Mouse (Mus musculus): ENCODE measurements around the gene Gm10073.
"Not testable (repeated sequence)": the region's sequence is repeated elsewhere in the genome, so short reads cannot be mapped to it uniquely, and the experiment has no call there.

Gm10073 gene

DNA sequence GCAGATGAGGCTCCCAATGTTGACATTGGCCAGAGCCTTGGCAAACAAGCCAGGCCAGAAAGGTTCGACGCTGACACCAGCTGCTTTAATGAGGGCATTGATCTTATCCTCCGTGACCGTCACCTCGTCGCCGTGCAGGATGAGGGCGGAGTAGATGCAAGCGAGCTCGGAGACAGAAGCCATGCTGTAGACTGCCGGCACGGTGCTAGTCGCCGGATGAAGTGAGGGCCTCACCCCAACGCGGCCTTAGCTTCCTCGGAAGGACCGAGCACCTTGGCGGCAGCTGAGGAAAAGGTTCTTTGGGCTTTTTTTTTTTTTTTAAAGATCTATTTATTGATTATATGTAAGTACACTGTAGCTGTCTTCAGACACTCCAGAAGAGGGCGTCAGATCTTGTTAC lies at the start of gene Gm10073:
Gene Gm10073 (minus strand): TSS at position 294 of the 400 bp plus-strand sequence.
- not testable (repeated sequence) for DNase-seq

DNA sequence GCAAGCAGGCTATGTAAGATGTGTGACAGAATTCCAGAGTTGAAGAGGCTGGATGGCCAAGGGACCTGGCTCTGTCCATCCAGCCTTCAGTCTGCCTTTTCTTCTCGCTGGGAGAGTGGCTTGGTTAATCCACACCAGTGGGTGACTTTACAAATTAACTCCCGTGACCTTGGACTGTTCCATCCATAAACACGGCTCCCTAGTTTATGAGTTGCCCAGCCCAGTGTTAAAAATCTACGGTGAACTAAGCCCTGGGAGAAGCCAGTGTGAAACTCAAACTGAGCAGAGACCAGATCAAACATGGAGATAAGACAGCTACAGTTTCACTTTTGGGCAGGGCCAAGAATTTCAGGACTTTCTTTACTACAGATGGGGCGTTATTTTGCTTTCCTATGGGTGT lies 49.8 kb upstream of the Gm10073 start:
- DNase-seq = no peak

DNA sequence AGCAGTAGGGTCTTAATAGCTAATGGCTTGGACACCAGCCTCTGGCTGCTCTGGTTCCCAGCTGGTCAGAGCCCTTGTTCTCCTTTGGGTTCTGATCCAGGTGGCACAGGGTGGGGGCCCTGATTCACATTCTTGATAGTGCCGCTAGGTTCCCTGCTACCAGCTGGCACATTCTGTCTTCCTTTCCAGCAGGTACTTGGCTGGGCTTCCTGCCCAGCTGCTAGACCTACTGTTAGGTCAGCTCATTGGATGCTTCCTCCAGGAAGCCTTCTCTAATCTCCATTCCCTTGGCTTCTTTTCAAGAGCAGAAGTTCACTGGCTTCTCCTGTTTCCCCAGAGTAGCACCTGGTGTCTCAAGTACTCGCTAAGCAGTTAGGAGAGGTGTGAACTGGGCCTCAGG lies 47.2 kb upstream of the Gm10073 start:
- no peak for DNase-seq

DNA sequence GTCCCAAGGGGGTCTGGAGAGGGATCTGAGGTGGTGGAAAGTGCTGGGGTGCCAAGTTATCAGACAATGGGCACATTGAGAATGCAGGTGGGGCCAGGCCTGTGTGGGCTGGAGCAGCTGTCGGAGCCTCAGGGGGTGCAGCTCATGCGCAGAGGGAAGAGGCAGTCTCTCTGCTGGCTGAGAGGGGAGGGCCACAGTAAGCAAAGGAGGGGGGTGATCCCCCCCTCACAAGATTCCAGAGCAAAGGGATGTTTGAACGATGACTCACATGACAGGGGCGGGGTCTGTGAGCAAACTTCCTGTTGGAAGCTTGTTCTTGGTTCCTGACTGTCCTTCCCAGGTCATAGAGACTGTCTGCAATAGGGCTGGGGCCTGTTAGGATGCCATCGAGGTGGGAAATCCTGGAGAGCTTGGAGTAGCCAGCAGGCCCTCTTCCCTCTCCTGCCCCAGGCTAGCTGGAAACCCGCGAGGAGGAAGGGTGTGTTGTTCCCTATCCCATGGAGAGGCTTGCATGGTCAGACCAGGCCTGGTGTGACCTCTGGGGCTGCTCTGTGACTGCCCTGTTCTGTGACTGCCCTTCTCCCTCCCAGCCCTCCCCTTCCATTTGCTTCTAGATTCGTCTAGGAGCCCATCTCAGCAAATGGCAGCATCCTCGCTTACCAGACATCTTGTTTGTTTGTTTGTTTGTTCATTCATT lies 46.4 kb upstream of the Gm10073 start:
- DNase-seq = no peak

DNA sequence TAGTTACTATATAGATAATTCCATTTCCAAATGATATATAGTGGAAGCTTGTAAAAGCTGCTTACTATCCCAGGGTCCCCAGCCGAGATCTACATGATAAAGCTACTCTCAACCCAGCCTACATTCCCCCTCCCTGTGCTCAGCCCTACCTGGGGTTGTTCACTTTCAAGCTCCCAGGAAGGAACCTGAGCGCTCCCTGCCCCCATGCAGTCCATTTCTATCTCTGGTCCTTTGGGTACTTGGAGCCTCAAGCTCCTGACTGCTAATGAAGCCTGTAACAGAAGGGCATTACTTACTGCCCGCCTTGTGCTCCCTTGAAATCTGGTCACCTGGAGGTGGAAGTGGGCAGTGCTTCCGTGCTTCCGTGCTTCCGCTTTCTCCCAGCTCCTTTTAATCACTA lies 45.1 kb upstream of the Gm10073 start:
- DNase-seq = no peak

DNA sequence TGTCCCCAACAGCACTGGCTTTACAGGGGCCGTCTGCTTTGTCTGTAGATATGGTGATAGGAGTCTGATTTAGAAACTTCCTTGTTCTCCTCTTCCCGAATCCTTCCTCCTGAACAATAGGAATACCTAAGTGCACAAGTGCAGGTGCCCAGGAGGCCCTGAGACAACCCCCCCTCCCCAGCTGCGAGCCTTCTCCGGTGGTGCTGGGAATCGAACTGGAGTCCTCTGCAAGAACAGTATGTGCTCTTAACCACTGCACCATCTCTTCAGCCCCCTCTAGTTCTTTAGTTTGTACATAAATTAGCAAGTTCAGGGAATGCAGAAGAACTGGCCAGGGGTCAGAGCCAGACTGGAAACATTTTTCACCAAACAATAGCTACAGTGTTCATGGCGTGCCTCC lies 44.6 kb upstream of the Gm10073 start:
- DNase-seq = no peak

DNA sequence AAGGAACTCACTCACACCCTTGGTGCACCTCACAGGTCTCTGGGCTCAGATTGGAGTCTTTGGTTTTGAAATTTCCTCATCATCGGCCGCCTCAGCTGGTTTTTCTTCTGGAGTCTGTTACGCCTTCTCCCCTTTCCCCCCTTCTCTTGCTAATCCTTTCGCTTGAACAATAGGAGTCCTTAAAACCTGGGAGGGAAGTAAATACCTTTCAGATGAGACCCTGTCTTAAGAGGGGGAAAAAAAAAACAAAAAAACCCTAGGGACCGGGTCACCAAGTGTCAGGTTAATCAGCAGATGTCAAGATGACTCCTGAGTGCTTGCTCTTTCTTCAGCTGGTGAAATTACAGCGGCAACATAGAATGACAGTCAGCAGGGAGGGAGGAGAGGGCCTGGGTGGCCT lies 43.9 kb upstream of the Gm10073 start:
- no peak for DNase-seq

DNA sequence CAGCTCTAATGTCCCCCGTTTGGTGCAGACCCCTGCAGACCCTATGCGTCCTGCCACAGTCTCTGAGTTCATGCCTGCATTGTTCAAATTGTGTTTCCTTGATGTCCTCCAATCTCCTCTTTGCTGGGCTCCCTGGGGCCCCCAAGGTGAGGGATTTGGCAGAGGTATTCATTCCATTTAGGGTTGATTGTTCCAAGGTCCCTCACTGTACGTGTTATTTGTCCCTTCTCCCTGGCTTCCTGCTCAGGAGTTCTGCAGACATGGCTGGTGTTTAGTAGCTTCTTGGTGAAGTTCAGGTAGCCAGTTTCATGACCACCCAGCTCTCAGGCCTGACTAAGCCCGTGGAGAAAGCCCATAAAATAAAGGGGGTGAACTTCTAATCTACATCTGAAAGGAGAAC lies 43.4 kb upstream of the Gm10073 start:
- no peak for DNase-seq

DNA sequence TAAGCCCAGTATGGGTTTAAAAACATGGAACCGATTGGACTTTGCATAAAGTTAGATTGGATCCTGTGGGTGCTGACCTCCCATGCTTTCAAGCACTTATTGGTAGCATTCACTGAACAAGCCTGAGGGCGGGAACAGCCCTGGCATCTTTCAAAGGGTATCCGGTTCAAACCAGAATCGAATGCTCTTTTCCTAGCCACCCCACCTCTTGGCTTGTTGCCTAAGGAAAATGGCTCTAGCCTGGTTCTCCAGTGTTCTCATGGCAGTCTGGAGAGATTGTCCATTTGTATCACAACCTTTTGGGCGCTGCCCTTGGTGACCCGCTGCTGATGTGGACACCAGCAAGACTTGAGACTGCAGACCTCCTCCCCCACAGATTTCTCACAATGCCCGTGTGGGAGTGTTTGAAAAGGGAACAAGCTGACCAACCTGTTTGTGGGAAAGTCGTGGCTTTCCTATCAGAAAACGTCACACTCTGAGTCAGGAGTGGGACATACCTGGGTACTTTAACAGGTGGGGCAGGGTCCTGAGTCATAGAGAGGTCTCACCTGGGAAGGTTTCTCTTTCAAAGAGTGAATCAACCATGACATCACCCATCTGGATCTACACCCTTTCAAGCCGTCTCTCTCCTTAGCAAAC lies 42.5 kb upstream of the Gm10073 start:
- no peak for DNase-seq

DNA sequence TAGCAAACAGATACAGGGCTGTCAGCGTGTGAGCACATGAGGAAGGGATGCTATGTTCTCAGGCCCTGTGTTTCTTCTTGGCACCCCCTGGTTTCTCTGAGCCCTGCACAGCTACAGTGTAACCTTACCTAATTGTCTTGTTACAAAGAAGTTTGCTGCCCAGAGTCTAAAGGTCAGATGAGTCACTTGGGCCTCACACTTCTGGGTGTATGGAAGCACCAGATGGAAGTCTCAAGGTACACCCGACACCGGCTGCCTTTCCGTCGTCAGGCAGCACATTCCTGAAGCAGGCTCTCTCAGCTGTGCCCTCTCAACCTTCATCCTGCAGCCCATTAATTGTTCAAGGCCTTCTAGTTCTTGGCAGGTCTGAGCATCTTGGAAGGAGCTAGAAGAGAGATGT lies 41.4 kb upstream of the Gm10073 start:
- DNase-seq = no peak

DNA sequence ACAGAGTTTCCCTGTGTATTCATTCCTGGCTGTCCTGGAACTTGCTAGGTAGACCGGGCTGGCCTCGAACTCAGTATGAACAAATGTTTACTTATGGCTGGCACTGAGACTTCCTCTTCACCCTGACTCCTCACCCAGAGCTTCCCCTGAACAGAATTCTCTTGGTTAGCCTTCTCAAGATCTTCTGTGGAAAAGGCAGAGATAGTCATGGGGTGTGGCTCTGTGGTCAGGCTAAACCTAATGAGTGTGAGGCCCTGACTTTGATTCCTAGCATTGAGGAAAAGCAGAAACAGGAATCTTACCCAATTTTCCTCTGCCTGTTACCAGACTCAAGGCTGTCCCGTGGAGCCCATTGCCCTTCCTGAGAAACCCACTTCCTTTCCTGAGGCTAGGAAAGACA lies 38.8 kb upstream of the Gm10073 start:
- DNase-seq = no peak

DNA sequence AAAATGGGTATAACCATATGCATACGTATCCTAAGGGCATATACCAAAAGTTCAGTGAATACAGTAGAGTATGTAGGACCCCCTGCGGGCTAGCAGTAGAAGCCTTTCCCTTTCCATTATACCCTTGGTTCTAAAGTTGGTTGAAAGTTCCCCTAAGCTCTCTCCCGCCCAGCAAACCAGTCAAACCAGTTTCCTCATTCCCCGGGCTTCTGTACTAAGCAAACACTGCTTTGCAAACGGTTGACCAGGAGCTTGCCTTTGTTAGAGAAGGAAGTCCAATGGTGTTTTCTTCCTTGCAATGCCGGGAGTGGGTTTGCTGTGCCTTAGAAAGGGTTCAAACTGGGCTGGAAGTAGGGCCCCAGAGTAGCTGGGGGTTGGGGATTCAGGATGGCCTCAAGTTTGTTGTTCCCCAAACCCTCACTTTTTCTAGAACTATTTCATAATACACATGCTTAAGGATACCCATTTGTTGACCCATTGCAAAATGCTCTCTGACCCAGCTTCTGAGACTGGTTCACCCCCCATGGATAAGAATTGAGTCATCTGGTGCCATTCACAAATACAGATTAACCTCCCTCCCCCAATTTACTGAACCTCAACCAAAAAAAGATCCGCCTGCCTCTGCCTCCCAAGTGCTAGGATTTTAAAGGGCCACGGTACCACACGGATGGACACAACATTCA lies 37.8 kb upstream of the Gm10073 start:
- DNase-seq = no peak

DNA sequence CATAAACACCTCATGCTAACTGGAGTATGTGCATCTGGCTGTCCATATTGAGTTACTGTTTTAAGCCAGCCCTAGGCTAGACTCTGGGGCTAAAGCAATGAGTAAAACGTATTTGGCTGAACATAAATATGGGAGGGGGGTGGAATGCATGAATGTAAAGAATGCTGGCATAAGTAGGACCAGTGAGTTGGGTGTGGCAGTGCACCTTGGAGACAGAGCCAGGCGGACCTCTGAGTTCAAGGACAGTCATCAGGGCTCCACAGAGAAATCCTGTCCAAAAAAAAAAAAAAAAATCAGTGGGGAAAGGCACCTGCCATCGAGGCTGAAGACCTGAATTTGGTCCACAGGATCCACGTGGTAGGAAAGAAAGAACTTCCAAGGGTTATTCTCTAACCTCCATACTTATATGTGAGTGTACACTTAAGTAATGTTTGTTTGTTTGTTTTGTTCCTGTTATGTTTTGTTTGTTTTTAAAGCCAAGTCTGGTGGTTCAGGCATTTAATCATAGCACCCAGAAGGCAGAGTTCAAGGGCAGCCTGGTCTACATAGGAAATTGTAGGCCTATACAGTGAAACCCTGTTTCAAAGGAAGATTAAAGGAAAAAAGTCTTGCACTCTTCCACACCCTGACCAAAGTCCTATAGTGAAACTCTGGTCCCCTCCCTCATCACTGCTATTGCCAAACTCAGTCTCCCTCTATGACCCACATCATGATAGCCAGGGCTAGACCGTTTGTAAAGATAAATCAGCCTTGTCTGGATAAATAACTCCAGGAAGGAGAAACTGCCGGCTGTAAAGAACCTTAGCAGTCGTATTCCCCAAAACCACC lies 36.0 kb upstream of the Gm10073 start:
- DNase-seq = no peak

DNA sequence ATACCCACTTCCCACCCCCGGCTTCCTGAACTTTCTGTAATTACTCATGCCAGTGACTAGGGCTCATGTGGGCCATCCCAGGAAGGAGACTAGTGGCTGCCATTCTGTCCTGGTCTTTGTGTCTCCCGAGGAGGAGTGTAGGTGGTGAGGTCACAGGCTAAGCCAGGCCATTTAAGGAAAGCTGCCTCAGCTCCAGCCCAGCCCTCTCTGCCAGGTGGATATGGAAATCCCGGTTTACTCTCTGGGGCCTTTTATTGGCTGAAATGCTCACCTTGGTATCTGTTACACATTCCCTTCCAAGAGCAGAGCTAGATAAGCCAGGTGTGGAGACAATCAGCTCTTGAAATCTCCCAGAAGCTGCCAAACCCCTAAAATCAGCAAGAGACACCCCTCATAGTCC lies 35.2 kb upstream of the Gm10073 start:
- DNase-seq = no peak

DNA sequence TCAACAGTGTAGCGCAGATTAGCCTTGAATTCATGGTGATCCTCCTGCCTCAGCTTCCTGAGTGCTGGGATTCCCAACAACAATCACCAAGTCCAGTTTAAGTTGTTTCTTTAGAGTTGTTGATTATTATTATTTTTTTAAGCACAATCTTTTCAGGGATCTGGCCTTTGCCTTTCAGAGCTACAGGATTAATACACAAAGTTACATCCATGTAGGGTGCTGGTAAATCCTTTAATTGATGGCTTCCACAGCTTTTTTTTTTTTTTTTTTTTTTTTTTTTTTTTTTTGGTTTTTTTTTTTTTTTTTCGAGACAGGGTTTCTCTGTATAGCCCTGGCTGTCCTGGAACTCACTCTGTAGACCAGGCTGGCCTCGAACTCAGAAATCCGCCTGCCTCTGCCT lies 34.5 kb upstream of the Gm10073 start:
- DNase-seq = not testable (repeated sequence)

DNA sequence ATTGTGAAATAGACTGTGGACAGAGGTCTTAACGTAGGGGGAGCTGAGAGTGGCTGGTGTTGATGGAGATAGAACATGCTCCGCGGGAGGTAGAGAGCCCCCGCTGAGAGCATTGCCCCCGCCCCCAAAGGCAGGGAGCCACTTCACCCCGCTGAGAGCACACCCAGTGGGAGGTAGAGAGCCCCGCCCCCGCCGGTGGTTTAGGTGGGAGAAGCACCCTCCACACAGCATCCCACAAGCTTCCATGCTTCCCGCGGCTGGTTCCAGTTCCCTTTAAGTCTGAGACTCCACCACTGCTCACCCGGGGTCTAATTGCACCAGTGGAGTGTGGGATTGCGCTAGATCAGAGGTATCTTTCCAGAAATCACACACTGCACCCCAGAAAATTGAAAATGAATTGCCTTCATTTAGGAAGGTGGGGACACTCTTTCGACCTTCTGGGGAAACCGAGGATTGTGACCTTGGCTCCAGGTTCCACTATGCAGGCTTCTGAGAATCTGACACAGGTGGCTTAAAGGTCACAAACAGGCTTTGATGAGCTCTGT lies 33.4 kb upstream of the Gm10073 start:
- peak; percentile 8 for DNase-seq

DNA sequence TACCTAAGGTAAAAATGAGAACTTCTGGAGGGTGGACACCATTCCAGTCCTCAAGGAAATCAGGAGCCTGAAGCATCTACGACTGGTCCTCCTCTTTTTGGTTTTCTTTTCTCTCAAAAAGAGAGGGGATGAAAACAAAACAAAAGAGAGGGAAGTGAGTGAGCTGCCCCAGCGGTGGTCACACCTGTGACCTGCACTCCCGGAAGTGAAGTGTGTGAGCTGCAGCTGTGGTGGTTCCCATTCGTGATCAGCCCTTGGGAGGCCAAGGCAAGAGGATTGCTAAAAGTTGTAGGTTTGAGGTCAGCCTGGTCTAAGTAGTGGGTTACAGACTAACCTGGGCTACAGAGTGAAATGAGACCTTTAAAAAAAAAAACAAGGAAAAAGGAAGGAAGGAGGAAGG lies 32.9 kb upstream of the Gm10073 start:
- no peak for DNase-seq

DNA sequence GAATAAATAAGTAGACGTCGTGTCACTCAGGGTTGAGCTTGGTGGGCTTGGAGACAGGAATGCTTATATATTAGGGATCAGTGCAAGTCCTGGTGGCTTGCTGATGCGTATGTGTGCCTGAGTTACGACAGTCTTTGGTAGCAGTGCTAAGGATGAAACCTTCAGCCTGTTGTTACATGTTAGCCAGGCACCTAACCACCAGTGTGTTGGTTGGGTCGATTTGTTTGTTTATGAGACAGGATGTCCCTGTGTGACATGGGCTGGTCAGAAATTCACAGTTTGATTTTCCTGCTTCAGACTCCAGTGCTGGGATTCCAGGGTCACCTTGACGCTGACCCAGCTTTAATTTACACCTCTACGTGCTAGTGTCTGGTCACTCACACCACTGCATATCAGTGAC lies 32.4 kb upstream of the Gm10073 start:
- DNase-seq = no peak

DNA sequence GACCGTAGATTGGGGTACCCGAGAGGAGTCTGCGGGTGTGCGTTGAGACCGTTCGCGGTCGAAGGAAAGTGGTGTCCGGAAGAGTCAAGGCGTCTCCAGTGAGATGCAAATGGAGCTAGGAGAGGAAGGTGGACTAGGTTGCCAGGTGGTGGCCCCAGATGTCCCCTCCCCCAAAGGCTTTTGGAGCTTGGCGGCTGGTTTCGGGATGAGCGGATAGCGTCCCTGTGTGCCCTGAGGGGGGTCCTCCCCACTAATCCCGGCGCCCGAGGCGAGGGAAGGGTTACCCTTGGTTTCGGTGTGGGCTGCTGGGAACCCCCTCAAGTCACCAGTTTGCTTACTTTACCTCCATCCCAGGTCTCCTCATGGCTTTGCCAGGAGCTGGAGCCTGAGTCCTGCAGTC lies 30.7 kb upstream of the Gm10073 start:
- DNase-seq = peak; percentile 6

DNA sequence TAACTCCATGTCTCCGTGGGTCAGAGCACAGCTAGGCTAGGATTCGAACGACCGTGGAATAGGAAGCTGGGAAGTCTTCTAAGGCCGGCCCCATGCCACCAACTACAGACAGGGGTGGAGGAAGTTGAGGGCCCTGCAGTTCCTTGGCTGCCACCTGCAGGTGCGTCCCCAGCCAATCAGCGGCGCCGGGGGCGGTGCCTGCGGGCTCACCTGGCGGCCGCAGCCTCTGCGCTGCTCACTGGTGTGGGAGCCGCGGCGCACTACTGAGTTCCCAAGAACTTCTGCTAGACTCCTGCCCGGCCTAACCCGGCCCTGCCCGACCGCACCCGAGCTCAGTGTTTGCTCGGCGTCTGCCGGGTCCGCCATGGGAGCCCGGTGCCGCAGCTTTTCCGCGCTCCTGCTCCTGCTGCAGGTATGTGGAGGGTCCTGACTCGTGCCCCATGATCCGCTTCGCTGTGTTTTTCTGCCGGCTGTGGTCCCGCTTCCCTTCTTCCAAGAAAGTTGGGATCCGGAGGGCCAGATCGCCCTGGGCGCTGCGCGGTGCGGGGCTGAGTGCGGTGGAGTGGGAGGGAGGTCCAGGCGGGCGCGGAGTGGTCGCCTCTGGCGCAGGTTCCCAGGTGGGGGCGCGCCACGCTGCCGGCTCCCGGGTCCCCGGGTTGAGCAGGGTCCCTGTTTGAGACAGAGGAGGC lies 30.0 kb upstream of the Gm10073 start, which contains the start of gene Cdh1:
Gene Cdh1 (plus strand): TSS at position 221 of the 689 bp plus-strand sequence.
- peak; percentile 69 for DNase-seq

DNA sequence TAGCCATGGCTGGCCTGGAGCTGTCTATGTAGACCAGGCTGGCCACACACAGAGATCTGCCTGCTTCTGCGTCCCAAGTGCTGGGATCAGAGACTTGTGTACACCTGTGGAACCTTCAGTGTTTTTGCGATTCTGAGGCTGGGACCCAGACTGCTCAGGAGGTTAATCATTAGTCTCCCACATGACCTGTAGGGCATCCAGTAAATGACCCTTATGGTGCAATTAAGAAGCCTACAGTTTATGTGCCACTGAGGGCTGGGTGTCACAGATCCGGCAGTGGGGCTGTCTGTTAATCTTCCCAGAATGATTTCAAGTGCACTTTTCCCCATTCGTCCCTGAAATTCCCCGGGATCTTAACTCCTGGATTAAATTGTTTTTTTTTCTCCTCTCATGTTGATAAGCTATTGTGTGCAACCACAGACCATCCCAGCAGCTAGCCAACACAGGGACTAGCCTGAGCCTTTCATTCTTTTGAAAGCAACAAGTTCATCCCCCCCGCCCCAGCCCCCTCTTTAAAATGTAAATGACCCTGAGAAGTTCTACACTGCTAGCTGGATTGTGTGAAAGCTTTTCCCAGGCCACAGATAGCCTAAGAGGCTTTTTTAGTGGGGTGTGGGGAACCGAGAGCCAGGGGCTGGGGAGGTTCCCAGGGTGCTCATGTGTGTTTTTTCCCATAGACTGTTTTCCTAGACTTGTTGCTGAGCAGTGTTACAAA lies 26.2 kb upstream of the Gm10073 start:
- DNase-seq = no peak

DNA sequence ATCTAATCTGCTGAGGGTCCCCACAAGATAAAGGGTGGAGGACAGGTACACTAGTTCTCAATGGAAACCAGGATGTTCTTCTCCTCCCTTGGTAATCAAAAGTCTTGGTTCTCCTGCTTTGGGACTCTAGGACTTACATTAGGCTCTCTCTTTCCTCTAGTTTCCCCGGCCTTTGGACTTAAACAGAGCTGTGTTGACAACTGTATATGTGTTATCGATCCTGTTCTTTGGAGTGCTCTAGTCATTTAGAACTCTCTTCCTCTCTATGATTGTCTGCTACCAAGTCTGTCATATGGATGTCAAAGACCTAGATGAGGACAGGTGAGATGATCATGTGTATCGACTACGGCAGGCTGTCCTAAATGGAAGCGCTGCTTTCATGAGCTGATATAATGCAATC lies 23.8 kb upstream of the Gm10073 start:
- DNase-seq = no peak

All from thymus, postnatal 14 days (tissue).